Mouse (Mus musculus): ENCODE data around the gene Ypel2.

Ypel2 gene

DNA sequence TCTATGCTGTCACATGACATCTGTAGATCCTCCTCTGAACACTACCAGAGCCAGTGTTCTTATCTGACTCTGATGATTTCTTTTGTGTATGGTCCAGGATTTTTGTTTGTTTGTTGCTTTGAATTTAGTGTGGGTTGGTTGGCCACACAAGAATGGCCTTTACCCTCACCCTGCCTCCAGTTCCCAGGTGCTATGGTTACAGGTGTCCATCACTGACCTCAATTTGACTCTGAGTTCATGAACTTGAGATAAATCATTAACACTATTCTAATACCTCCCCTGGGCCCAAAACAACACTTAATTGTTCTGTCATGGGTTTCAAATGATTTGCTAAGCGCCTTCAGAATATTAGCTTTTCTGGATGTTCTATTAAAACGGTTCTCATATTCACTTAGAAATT is 61.3 kb downstream of the Ypel2 start:
- DNase-seq (ENCODE audit: low read depth, low spot score) = no peak

DNA sequence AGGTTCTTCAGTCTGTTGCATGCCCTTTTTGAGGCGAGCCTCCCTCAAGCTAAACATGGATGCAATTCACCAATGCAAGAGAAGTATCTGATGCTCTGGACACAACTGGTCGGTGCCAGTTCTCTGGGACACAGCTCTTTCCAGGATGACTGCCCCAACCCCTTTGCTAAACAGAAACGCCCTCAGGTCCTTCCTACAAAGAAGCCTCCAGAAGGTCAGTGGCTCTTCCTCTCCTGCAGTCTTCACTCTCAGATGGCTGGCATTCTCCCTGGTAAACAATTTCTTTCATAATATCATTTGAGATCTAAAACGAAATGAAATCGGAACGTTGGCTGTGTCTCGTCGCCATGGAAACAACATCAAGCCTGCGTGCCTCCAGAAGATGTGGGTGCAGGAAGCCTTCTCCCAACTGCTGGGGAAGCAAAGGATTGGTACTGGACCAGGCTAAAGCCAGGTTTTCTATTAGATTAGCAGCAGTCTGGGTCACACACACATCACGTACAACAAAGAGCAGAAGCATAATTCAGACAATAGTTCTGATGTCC is 62.8 kb downstream of the Ypel2 start:
- DNase-seq (ENCODE audit: low read depth, low spot score) = no peak

DNA sequence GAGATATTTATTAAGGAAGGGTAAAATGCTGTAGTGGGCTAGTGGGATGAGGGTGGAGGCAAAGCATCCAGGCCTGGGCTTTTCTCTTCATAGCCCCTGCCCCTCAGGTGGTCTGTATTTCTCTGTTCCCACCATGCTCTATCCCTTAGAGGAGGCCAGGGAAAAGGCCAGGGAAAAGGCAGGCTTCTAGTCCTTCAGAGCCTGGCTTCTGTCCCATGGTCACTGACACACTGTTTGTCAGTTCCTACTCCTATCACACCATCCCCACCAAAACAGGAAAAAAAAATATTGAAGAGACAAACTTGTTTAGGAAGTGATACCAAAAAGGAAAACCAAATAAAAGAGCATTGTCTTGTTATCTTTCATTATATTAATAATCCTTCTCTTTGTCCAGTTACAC is 63.5 kb downstream of the Ypel2 start:
- DNase-seq (ENCODE audit: low read depth, low spot score) = no peak

DNA sequence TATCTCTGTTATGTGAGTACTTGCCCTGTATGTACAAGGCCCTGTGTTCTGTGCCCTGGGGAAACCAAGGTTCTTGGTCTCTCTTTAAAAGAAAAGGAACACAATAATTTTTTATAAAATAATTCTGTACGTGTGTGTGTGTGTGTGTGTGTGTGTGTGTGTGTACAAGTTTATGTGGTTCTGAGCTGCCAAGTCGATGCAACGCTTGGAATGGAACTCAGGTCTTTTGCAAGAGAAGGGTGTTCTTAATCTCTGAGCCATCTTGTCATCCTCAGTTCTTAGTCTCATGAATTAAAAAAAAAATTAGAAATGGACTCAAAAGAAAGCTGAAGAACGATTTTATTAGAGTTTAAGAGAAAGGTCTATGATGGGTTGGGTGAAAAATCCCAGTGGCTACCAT is 64.0 kb downstream of the Ypel2 start:
- DNase-seq (ENCODE audit: low read depth, low spot score) = no peak

DNA sequence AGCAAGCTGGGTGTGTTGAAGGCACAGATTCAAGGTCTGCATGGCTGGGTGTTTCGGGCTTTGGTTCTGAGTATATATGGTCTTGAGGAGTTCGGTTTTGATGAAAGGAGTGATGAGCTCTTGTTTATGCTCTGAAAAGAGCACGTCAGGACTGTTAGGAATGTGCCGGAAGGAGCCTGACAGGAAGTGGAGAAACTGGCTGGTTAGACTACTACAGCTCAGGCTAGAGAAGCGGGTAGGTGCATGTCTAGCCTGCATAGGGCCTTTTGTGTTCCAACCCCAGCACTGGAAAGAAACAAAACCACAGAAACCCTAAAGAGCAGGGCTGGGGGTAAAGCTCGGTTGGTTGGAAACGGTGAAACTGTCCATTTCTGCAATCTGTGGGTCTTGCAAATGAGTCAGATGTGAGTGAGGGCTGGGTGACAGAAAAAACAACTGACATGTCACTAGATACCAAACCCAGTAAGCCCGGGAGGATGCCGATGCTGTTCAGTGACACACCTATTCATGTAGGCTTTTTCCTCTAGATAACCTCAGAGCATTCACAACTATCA is 68.3 kb downstream of the Ypel2 start:
- DNase-seq (ENCODE audit: low read depth, low spot score) = no peak

DNA sequence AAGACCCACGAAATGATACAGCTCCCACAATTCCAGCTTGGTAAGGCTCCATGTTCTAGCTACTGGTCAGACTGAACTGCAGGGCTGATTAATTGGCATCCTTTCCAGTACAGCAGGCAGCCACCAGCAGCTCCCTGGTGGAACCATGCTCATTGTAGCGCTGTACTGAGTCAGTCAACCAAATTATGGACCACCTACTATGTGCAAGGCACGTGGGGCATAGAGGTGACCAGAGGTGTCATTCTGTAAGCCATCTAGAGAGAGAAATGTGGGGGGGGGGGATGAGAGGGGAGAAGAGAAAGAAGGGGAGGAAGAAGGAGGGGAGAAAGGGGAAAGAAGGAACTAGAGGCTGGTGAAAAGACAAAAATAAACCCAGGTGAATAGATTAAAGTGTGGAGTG is 68.9 kb downstream of the Ypel2 start:
- DNase-seq (ENCODE audit: low read depth, low spot score) = no peak

DNA sequence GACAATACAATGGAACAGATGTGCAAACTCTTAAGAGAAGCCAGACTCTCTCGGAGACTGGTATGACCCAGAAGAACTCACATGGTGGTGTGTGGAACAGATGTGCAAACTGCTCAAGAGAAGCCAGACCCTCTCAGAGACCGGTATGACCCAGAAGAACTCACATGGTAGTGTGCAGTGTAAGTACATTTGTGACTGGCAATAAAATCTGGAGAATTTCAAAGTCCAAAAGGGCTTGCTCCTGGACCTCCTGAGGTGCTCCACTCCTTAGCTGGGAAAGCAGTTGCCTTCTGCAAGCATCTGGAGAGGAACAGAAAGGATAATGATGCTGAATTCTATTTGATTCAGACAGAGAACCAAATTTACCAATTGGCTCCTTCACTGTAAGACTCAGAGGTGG is 69.9 kb downstream of the Ypel2 start:
- no peak for DNase-seq (ENCODE audit: low read depth, low spot score)

DNA sequence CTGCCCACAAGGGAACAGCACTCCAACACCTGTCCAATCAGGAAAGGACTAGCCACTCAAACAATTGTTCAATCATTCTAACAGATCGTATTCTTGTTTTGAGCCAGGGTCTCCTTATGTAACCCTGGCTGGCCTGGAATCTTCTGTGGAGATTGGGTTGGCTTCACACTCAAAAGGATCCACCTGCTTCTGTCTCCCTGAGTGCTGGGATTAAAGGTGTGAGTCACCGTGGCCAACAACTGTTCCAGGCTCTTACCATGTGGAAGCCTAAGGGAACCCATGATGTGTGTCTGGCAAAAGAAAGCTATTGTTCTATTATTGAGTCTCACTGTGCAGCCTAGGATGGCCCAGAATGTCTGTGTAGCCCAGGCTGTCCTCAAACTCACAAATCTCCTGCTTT is 71.5 kb downstream of the Ypel2 start:
- DNase-seq (ENCODE audit: low read depth, low spot score) = no peak

DNA sequence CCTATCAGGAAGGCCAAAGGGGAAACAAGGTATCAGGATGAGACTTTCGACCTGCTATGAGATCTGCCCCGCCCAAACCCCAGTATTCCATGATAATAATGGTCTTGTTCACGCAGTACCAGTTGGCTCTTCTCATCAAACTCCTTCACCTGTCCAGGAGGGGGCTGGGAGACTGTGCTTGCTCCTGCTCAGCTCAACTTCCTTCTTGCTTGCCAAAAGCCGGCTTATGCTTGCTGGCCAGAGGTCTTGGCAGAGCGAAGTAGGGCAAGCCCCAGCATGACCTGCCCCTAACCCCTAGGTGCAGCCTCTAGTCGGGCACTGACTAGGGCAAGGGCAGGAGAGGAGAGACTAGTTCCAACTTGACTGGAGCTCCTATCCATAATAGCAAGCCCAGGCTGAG is 72.2 kb downstream of the Ypel2 start:
- no peak for DNase-seq (ENCODE audit: low read depth, low spot score)

DNA sequence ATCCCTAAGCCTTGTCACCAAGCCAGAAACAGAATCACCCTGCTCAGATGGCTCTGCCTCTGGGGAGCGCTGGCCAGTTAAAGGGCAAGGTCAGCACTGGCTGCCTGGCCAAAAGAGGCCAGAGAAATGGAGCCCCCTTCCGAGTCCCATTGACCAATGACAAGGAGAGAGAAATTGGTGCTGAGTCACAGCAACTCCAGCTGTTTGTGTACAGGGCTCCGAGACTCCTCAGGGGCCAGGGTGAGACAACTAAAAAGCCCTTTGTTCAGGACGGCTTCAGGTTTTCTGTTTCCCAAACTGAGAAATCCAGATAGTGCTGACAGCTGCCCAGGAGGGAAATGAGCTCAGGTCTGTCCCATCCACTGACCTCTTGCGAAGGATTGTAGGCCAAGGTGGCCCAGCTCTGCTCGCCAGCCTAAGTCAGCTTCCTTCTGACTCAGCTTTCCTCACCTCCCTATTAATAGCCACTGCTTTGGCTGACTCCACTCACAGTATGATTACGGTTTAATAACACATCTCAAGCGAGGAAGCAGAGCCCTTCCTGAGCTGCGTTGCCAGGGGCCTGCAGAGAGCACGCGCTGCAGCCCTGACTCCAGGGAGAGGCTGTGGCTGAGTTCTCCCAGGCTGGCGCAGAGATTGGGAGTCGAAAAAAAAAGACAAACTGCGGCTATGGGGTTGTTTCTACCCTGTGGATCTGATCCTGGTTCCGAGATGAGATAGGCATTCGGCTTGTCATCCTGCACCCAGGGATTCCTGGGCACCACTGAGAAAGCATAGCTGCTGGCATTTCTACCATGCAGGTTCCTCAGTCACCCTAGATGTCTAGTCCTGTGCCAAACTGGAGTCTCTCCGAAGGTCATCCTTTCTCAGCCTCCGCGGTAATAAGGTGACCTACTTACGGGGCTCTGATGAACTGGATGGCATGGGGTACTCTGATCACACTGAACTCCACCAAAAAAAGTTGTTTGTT is 73.1 kb downstream of the Ypel2 start:
- DNase-seq (ENCODE audit: low read depth, low spot score) = no peak

DNA sequence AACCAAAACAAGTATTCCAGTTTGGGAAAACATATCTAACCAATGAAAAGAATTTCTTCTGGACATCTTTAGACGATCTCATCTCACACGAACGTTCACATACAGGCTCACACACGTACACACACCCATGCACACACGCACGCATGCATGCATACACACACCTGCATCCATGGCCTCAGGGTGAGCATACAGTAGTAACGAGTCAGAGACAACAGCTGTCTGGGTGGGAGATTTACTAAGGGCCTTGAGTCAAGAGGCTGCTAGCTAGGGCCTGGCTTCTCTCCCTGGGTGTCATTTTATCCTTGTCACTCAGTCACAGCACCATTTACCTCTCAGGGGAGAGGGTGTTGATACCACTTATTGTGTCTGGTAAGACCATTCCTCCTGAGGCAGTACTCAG is 74.0 kb downstream of the Ypel2 start:
- no peak for DNase-seq (ENCODE audit: low read depth, low spot score)

DNA sequence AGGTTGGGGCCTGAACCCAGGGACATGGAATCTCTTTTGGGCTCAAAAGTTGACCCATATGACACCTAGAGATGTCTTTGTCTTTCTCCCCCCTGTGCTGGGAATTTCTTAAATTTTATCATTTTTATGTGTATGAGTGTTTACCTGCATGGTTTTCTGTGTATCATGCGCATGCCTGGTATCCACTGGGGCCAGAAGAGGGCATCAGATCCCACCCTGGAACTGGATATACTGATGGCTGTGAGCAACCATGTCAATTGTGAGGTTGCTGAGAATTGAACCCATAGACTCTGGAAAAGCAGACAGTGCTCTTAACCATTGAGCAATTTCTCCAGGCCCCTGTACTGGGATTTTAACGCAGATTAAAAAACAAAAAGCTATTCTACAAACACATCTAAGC is 76.0 kb downstream of the Ypel2 start:
- DNase-seq (ENCODE audit: low read depth, low spot score) = no peak

DNA sequence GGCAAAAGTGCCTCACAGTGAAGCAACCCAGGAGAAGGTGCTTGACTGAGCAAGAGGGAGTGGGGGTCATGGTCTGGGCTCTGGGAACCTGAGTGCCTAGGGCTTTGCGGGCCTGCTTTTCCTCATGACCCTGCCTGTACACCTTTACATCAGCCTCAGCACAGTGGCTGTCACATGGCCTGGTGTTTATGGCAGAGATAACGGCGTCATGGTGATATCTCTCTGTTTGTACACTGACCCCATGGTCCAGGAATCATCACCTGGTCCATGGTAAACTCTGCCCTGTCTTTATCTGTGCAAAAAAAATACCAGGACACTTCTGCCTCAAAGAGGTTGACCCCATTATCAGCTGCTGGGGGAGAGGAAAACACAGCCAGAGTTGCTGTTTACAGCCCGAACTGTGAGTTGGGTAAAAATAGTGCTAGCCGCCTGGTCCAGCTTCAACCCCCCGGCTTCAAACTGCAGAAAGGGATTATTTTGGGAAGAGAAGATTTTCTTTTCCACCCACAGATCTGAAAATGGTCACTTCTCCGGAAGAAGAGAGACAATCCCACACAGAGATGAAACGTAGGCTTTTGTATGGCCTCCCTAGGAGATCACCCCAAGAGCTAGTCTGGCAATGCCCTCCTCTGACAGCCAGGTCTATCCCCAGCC is 76.8 kb downstream of the Ypel2 start:
- DNase-seq (ENCODE audit: low read depth, low spot score) = no peak

DNA sequence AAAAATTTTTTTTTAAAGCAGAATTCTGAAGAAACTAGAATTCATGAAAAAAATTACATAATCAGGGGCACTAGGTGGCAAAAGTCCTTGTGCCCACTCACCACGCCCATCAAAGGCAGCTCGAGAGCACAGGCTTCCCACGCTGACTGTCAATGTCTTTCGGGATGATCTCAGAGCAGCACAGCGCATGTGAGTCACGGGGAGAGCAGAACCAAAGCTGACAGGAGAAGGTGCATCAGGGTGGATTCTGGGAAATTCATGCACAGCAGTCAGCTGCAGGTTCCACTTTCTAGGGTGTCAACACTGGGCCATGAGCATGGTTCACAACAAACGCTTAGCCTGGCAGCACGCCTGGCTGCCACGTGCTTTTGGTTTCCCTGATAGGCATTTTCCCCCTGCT is 79.2 kb downstream of the Ypel2 start:
- no peak for DNase-seq (ENCODE audit: low read depth, low spot score)

DNA sequence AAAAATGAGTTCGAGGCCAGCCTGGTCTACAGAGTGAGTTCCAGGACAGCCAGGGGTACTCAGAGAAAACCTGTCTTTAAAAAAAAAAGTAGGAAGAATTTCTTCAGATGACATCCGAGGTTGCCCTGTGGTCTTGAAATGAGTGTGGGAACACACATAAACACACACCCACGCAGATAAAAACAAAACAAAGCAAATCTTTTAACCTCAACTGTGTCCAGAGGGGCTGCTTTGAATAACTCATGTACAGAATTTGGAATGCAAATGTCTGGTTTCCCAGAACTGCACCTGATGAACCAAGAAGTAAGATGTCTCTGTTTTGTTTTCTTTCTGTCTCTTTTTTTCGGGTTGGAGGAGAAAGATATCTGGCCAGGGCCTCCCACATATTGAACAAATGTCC is 83.3 kb downstream of the Ypel2 start:
- no peak for DNase-seq (ENCODE audit: low read depth, low spot score)

DNA sequence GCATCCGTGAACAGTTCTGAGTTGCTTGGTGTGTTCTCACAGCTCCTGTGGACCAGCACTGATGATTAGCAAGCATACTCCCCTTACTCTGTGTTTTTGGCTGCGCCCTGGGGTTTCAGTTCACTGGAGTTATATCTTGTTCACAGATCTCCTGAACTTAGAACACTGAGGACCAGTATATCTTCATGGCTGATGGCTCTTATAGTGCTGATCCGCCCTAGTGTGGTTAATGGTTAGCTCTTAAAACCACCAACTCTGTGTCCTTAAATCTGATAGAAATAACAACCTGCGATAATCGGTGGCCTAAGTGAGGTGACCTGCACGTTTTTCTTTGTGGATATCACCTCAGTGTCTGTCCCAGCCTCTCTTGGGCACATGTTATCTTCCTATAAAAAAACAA is 84.5 kb downstream of the Ypel2 start:
- DNase-seq (ENCODE audit: low read depth, low spot score) = no peak

DNA sequence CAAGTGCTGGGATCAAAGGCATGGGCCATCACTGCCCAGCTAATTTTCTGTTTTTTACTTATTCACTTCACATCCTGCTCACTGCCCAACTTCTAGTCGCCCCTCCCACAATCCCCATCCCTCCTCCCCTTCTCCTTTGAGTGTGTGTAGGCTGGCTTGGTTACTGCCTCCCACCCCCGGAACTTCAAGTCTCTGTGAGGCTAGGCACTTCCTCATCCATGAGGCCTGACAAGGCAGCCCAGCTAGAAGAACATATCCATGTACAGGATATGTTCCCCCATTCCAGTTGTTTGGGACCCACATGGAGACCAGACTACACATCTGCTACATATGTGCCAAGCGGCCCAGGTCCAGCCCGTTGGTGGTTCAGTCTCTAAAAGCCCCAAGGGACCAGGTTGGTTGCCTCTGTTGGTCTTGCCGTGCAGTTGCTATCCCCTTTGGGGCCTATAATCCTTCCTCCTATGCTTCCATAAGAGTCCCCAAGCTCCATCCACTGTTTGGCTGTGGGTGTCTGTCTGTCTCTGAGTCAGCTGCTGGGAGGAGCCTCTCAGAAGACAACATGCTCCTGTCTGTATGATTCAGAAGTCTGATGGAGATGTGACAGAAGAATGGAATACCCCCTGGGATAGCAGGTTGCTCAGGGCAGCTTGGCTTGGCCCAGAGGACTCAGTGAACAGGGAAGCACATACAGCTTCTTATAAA is 85.5 kb downstream of the Ypel2 start:
- no peak for DNase-seq (ENCODE audit: low read depth, low spot score)

DNA sequence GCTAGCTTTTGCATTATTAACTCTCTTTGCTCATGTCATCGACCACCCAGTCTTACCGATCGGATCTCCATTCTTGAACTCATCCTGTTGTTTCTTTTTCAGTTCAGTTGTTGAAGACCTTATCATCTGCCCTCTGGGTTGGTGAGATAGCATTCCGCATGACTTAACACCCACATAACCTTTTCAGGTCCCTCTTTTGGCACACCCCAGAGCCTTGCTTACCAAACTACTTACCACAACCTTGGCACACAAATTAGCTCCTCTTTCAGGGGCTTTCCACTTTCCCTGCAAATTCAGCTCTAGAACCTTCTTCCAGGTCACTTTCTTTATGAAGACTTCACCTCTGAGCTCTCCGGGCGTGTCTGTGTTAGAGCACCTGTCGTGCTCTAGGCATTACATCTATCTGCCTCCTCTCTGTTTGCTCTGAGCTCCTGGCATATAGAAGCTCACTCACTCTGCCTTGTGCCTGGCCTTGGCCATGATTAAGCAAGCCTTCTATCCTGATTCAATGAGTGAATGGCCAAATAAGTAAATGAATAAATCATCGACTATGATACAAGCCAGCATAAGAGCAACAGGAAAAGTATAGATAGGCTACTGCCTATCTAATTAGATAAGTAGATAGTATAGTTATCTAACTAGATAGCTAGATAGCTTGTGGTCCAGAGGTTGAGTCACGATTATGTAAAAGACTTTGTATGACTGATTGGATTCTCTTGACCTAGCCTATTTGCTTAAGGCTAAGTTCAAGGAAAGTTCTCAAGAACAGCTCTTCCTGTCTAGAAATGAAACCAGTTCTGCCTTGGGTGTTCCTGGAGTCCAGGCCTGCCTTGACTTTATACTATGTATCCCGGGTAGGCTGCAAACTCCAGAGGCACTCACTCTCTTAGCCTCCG is 86.5 kb downstream of the Ypel2 start:
- DNase-seq (ENCODE audit: low read depth, low spot score) = no peak

DNA sequence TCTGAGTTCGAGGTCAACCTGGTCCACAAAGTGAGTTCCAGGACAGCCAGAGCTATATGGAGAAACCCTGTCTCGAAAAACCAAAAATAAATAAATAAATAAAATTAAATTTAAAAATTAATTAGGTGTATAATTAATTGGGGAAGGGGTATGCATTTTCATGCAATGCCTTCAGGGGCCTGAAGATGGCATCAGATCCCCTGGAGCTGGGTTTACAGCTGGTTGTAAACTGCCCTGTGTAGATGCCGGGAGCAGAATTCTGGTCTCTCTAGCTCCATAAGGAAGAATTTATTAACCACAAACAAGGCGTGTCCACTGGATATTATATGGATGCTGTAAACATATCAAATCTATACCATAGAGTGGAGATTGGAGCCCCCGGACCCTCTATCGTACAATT is 87.2 kb downstream of the Ypel2 start:
- no peak for DNase-seq (ENCODE audit: low read depth, low spot score)

DNA sequence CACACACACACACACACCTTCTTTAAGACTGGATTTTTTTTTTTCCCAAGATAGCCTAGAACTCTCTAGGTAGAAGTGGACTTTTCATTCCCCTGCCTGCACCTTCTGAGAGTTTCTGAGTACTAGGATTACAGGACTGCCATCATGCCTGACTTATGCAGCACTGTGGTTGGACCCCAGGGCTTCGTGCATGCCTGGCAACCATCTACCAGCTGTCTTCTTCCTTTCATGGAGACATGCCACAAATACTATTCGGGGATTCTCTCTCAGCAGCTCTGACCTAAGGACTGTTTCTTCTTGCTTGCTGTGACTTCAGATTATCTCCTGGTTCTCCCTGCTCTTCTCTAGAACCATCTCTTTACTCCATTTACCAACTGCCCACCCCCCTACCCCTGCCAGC is 88.2 kb downstream of the Ypel2 start:
- no peak for DNase-seq (ENCODE audit: low read depth, low spot score)

DNA sequence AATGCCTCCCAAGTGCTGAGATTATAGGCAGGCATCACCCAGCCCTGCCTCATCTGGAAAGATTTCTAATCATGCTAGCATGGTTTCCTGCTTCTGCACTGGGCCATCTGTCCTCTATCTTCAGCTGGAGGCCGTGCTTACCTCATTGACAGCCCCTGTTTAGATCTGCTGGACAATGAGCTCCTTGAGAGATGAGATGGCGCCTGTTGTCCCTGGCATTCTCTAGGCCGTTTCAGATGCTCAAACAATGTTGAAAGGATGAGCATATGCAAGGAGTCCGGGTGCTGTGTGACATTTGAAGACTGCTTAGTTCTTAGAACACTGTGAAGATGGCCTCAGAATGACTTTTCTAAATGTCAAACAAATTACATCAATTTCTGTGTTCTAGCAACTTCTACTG is 88.8 kb downstream of the Ypel2 start:
- no peak for DNase-seq (ENCODE audit: low read depth, low spot score)

All from c-Kit-negative CD71-positive TER-119-positive erythroid progenitor cells, embryonic 14.5 days (primary cell).